Mouse (Mus musculus) myocyte (in vitro differentiated cells): ENCODE data around the gene Bcr.

ENCODE experiments used
- E2F4 ChIP-seq: IDR thresholded peaks from one replicate; pipeline ENCODE4 v1.6.1; 2011; ENCODE audit warnings: mild to moderate bottlenecking, control low read depth, moderate library complexity; ENCODE audit not compliant: insufficient read depth
- MYOG ChIP-seq, 3 experiments: IDR thresholded peaks; one replicate each; pipeline ENCODE4 v1.6.1; 2011; ENCODE audit warnings: control low read depth in 2 of 3, low read depth in 2 of 3, mild to moderate bottlenecking in 2 of 3; ENCODE audit not compliant: insufficient read length in 2 of 3, control insufficient read depth in 1 of 3, insufficient read depth in 1 of 3
- POLR2A ChIP-seq: IDR thresholded peaks from one replicate; pipeline ENCODE4 v1.6.1; 2011; ENCODE audit warnings: low read depth, mild to moderate bottlenecking, control low read depth, moderate library complexity; ENCODE audit not compliant: insufficient read length
- REST ChIP-seq: IDR thresholded peaks from one replicate; pipeline ENCODE4 v1.6.1; 2011; ENCODE audit warnings: mild to moderate bottlenecking, control low read depth, moderate library complexity; ENCODE audit not compliant: insufficient read depth, insufficient read length
- USF1 ChIP-seq: IDR thresholded peaks from one replicate; pipeline ENCODE4 v1.6.1; 2011; ENCODE audit warnings: low read depth, mild to moderate bottlenecking, control low read depth, moderate library complexity

GRCm38 (mm10) chr10:75068624-75069328 is 8.4 kb downstream of the Bcr start:
- TF ChIP-seq POLR2A, result no peak
- TF ChIP-seq USF1, result no peak
- TF ChIP-seq MYOG (IDR thresholded peaks at IDR 0.05; ENCODE audit: control insufficient read depth in 1 of 3, insufficient read depth in 1 of 3, insufficient read length in 2 of 3, low read depth in 2 of 3), result no peak
- no peak for TF ChIP-seq REST
- TF ChIP-seq E2F4, result no peak
